Mouse (Mus musculus) stomach, embryonic 15.5 days (tissue): ENCODE measurements around the gene Zfp82. TPM values are rescaled to one million over a fixed set of nuclear protein-coding genes. Genes with fewer than 3 reads are reported as not detected.

Experiments used
- ATAC-seq: fragments of 200-750 bp; cut with Nextera tagmentation; 2 replicates; pipeline ENCODE4 v1.8.0; 2017; ENCODE audit warnings: low read depth, moderate number of reproducible peaks, moderate TSS enrichment; ENCODE audit not compliant: insufficient read depth, low FRiP score
- H3K27ac ChIP-seq: fragments of 300-500 bp; sonication (generic); 2 replicates; pipeline ENCODE4 v1.5.1; 2015; ENCODE audit warnings: mild to moderate bottlenecking, inconsistent platforms
- H3K27me3 ChIP-seq: fragments of 300-500 bp; sonication (generic); replicated peaks from 2 replicates; pipeline ENCODE4 v1.6.1; 2015; ENCODE audit warnings: inconsistent platforms
- H3K36me3 ChIP-seq: fragments of 300-500 bp; sonication (generic); 2 replicates; pipeline ENCODE4 v1.6.1; 2015; ENCODE audit warnings: inconsistent platforms
- H3K4me1 ChIP-seq: fragments of 300-500 bp; sonication (generic); 2 replicates; pipeline ENCODE4 v1.6.1; 2015; ENCODE audit warnings: inconsistent platforms
- H3K4me2 ChIP-seq: fragments of 300-500 bp; sonication (generic); 2 replicates; pipeline ENCODE4 v1.6.1; 2015; ENCODE audit warnings: mild to moderate bottlenecking, inconsistent platforms
- H3K4me3 ChIP-seq: fragments of 300-500 bp; sonication (generic); replicated peaks from 2 replicates; pipeline ENCODE4 v1.5.1; 2015; ENCODE audit warnings: inconsistent platforms
- H3K9ac ChIP-seq: fragments of 300-500 bp; sonication (generic); 2 replicates; pipeline ENCODE4 v1.6.1; 2015; ENCODE audit warnings: inconsistent platforms
- H3K9me3 ChIP-seq: fragments of 300-500 bp; sonication (generic); 2 replicates; pipeline ENCODE4 v1.6.1; 2016; ENCODE audit warnings: inconsistent platforms
- WGBS: fragments of 180-500 bp; shearing (Covaris S2); methylation state at CpG from one replicate; pipeline ENCODE4 v1.1.7; 2015; 5-methylcytosine and 5-hydroxymethylcytosine counted together
- microRNA-seq: library from miRNA; unstranded; fragments of <30 nt; microRNA quantifications from one replicate; pipeline ENCODE4, GENCODE M21; 2016
- polyA plus RNA-seq: library from polyadenylated mRNA; unstranded; fragments of >200 nt; fragmentation: Nextera tagmentation; extraction: Ambion mirVana; gene quantifications from 2 replicates; pipeline ENCODE4 v1.2.1, GENCODE M21; 2015

Gene Zfp82
- polyA plus RNA-seq, 1 experiment from 2014 or later: 4.1 TPM

DNA sequence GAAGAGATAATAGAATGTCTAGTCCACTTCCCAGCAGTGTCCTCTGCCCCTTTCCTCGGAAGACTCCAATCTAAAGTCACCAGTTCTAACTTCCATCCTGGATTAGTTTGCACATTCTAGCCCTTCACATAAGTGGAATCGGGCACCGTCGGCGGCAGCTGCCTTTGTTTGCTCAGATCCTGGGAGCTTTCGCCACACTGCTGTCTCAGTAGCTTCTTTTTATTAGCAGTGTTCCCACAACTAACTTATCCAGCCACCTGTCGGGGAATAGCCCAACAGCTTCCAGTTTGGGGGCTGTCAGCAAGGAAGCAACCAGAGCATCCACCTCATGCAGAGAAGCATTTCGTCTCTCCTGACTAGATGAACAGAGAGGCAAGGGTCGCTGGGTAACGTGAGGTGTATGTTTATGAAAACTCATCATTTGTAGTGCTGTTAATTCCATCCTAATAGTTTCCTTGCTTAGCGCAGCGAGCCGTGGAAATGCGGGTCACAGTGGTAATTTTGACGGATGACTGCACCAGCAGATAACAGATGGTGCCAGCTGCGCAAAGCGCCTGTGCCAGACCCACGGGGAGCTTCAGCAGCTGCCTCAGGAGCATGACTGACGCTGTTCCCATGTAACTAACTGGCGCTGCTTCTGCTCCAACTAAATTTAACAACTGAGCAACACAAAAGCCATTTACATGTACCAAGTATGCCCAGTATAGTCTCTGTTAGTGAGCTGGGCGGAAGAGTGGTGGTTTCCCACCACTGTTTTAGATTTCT lies 63.2 kb downstream of the Zfp82 start:
- WGBS: 56% methylated on average over 21 of the region's 21 CpGs
- peaks cover 3% of the 10 kb centered on the region; the same call in 1 of the 2 replicates for H3K36me3 ChIP-seq
- no peaks in the 10 kb centered on the region for H3K27me3 ChIP-seq
- H3K4me3 ChIP-seq: no peak overlapping the region
- no peaks in the 10 kb centered on the region for H3K9me3 ChIP-seq
- H3K4me1 ChIP-seq: no peaks in the 10 kb centered on the region
- no peak overlapping the region for H3K27ac ChIP-seq
- no peak for ATAC-seq
- H3K4me2 ChIP-seq: no peak overlapping the region
- no peak overlapping the region for H3K9ac ChIP-seq

DNA sequence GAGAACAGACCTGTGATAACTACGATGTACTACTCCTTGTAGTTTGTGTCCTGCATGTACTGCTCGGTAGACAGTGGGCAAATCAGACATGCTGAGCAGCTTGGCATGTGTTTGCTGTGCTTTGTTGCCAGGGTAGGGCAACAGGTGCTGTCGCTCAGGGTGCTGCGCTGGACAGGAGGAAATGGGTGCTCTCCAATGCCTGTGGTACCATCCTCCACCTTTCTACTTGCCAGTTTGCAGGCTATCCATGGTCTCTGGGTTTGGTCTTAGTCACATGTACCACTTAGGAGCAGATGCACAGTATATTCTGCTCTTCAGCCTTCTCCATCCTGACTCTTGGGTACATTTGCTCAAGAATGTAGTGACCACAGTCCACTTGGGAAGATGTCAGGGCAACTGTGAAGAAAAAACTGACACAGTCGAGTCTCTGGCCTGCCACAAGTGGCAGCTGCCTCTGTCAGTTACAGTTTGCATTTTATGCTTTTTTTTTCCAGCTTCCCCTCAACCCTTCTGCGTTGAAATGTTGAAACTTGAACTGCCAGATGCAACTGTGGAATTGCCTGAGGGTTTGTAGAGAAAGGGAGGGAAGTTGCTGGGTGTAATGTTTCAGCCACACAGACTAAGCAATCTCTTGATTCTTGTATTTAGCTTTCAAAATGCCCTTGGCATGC lies 64.5 kb downstream of the Zfp82 start:
- H3K4me2 ChIP-seq: no peak overlapping the region
- no peaks in the 10 kb centered on the region for H3K27me3 ChIP-seq
- no peak for ATAC-seq
- WGBS: 73% methylated on average over 6 of the region's 6 CpGs
- no peaks in the 10 kb centered on the region for H3K9me3 ChIP-seq
- no peaks in the 10 kb centered on the region for H3K4me1 ChIP-seq
- no peak overlapping the region for H3K9ac ChIP-seq
- no peak overlapping the region for H3K27ac ChIP-seq
- H3K36me3 ChIP-seq: no peaks in the 10 kb centered on the region; the same call in 1 of the 2 replicates
- no peak overlapping the region for H3K4me3 ChIP-seq

DNA sequence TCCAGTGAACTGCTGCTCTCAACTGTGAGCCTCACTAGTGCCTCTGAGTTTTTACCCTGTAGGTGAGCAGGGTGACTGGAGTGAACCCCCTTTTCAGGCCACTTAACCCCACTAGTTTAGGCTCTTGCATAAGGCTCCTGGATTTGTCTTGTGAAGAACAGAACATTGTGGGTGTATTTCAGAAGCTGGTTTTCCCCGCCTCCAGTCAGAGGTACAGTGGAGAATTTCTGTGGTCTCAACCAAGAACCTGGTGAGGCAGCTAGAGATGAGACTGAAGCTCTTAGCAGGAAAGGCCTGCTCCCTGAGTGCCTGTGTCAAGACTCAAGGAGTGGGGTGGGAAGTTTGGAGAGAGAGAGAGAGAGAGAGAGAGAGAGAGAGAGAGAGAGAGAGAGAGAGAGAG lies 65.1 kb downstream of the Zfp82 start:
- WGBS: 97% methylated on average over 1 of the region's 1 CpGs
- H3K36me3 ChIP-seq: no peaks in the 10 kb centered on the region; the same call in 1 of the 2 replicates
- H3K4me1 ChIP-seq: no peaks in the 10 kb centered on the region
- H3K27me3 ChIP-seq: no peaks in the 10 kb centered on the region
- no peak overlapping the region for H3K9ac ChIP-seq
- H3K4me2 ChIP-seq: no peak overlapping the region
- no peak overlapping the region for H3K4me3 ChIP-seq
- no peak for ATAC-seq
- no peaks in the 10 kb centered on the region for H3K9me3 ChIP-seq
- H3K27ac ChIP-seq: no peak overlapping the region

Small RNA genes lying within 50 kb of the gene (microRNA-seq; reads per million reads assigned to microRNA genes)
- not detected for gene Gm23368

Other genes with a start within 250 kb of the Zfp82 start
- 4.2 and 4.7 TPM in 2 replicates for gene Zfp940, start 219.2 kb downstream of the Zfp82 start, polyA plus RNA-seq
- 6.8 and 6.9 TPM in 2 replicates for gene Zfp420, start 212.9 kb downstream of the Zfp82 start, polyA plus RNA-seq
- gene Zfp27, start 166.3 kb downstream of the Zfp82 start, polyA plus RNA-seq: 7.9 and 8.3 TPM in 2 replicates
- 4.0 and 4.5 TPM in 2 replicates for gene Zfp383, start 164.7 kb downstream of the Zfp82 start, polyA plus RNA-seq
- gene Zfp74, start 118.8 kb downstream of the Zfp82 start, polyA plus RNA-seq: 9.2 and 10.2 TPM in 2 replicates
- gene Zfp568, start 88.9 kb downstream of the Zfp82 start, polyA plus RNA-seq: 17.8 and 18.8 TPM in 2 replicates
- gene Zfp14, start 21.5 kb downstream of the Zfp82 start, polyA plus RNA-seq: 3.5 and 3.7 TPM in 2 replicates
- 1.3 and 1.6 TPM in 2 replicates for gene Gm26920, start 17.5 kb upstream of the Zfp82 start, polyA plus RNA-seq
- 6.7 and 8.3 TPM in 2 replicates for gene Zfp566, start 17.6 kb upstream of the Zfp82 start, polyA plus RNA-seq
- 96.7 and 106 TPM in 2 replicates for gene Zfp260, start 21.9 kb upstream of the Zfp82 start, polyA plus RNA-seq
- gene Zfp382, start 49.0 kb upstream of the Zfp82 start, polyA plus RNA-seq: 8.8 and 10.4 TPM in 2 replicates
- gene Zfp146, start 96.8 kb upstream of the Zfp82 start, polyA plus RNA-seq: 15.0 and 18.0 TPM in 2 replicates
- 13.8 and 22.0 TPM in 2 replicates for gene Cox7a1, start 111.2 kb upstream of the Zfp82 start, polyA plus RNA-seq
- gene Capns1, start 125.9 kb upstream of the Zfp82 start, polyA plus RNA-seq: 106 and 111 TPM in 2 replicates
- 129 and 139 TPM in 2 replicates for gene Polr2i, start 159.0 kb upstream of the Zfp82 start, polyA plus RNA-seq
- 138 and 158 TPM in 2 replicates for gene Tbcb, start 159.4 kb upstream of the Zfp82 start, polyA plus RNA-seq
- gene Ovol3, start 162.8 kb upstream of the Zfp82 start, polyA plus RNA-seq: not detected in 2 replicates
- gene Thap8, start 207.2 kb upstream of the Zfp82 start, polyA plus RNA-seq: 0.62 and 0.65 TPM in 2 replicates
- gene Wdr62, start 207.5 kb upstream of the Zfp82 start, polyA plus RNA-seq: 5.3 and 6.5 TPM in 2 replicates
- 23.2 and 26.6 TPM in 2 replicates for gene Clip3, start 218.8 kb upstream of the Zfp82 start, polyA plus RNA-seq
- gene Alkbh6, start 235.8 kb upstream of the Zfp82 start, polyA plus RNA-seq: 63.2 and 72.3 TPM in 2 replicates
- 65.2 and 73.8 TPM in 2 replicates for gene Syne4, start 241.9 kb upstream of the Zfp82 start, polyA plus RNA-seq
- 2.4 and 2.6 TPM in 2 replicates for gene E130208F15Rik, start 248.8 kb upstream of the Zfp82 start, polyA plus RNA-seq